12 mouse cellular contexts compared by ENCODE assay signal in genomic region chr16:35055861-35056260, GRCm38 (mm10). TPM values are rescaled to one million over a fixed set of nuclear protein-coding genes. Genes with fewer than 3 reads are reported as not detected.
A peak's percentile ranks its signal among the peaks of the same experiment; 100 is the strongest.
DNase-seq lines count a peak whose midpoint lies in the region; ATAC-seq lines count a peak whose summit lies in the region.
"Had no signal": no experiment of that assay in that cellular context is flagged by ENCODE, and none has a peak within 500 bp of the region (broad histone marks: within the 10 kb centered on the region; RNA-seq: fewer than 3 reads in every experiment).

No protein-coding gene starts in this region.

- DNase-seq in hindbrain, embryonic 14.5 days (ENCODE audit: low spot score) = no peak
- DNase-seq in adrenal gland, postnatal 4 days (ENCODE audit: low spot score in 2 of 2) = no peak
- DNase-seq in left cerebral cortex, postnatal 10 days (ENCODE audit: extremely low spot score in 1 of 2, low spot score in 2 of 2) = no peak
- DNase-seq: cerebellum, adult 9-11 months; thymus, adult 18-20 months had no signal

- intact Hi-C loops in left cerebral cortex, postnatal 10 days (cut with DNase I) = loop anchor here (5.0 kb wide), 2 partner anchors 101 to 216 kb away; no protein-coding TSS in a partner anchor

- H3K4me2 ChIP-seq in hindbrain, embryonic 14.5 days (replicated peaks) = no peak overlapping the region
- no peak overlapping the region for H3K4me2 ChIP-seq in hindbrain, embryonic 12.5 days (replicated peaks)
- H3K4me2 ChIP-seq in neural tube, embryonic 13.5 days = no peak overlapping the region
- H3K4me2 ChIP-seq in neural tube, embryonic 15.5 days = no peak overlapping the region
- H3K4me2 ChIP-seq in liver, embryonic 16.5 days (ENCODE audit: low read depth, low read length) = no peak overlapping the region
- H3K4me2 ChIP-seq: heart, embryonic 15.5 days; midbrain, embryonic 12.5 days; neural tube, embryonic 12.5 days had no signal

- H3K4me3 ChIP-seq in hindbrain, embryonic 14.5 days (replicated peaks; ENCODE audit: low read length) = no peak overlapping the region
- H3K4me3 ChIP-seq in hindbrain, embryonic 12.5 days = no peak overlapping the region
- H3K4me3 ChIP-seq in neural tube, embryonic 13.5 days = no peak overlapping the region
- no peak overlapping the region for H3K4me3 ChIP-seq in neural tube, embryonic 15.5 days (replicated peaks)
- no peak overlapping the region for H3K4me3 ChIP-seq in liver, embryonic 16.5 days (ENCODE audit: low read depth, low read length)
- H3K4me3 ChIP-seq: heart, embryonic 15.5 days; midbrain, embryonic 12.5 days; neural tube, embryonic 12.5 days had no signal

- no peaks in the 10 kb centered on the region for H3K9me3 ChIP-seq in hindbrain, embryonic 14.5 days (ENCODE audit: control insufficient read depth, low read length)
- H3K9me3 ChIP-seq in hindbrain, embryonic 12.5 days (replicated peaks) = no peaks in the 10 kb centered on the region
- H3K9me3 ChIP-seq in neural tube, embryonic 13.5 days = no peaks in the 10 kb centered on the region
- H3K9me3 ChIP-seq in neural tube, embryonic 15.5 days (replicated peaks) = no peaks in the 10 kb centered on the region
- H3K9me3 ChIP-seq in liver, embryonic 16.5 days (replicated peaks; ENCODE audit: control insufficient read depth, low read length) = no peaks in the 10 kb centered on the region
- H3K9me3 ChIP-seq: heart, embryonic 15.5 days; midbrain, embryonic 12.5 days; neural tube, embryonic 12.5 days had no signal

- H3K9ac ChIP-seq in hindbrain, embryonic 14.5 days = no peak overlapping the region
- no peak overlapping the region for H3K9ac ChIP-seq in hindbrain, embryonic 12.5 days
- no peak overlapping the region for H3K9ac ChIP-seq in neural tube, embryonic 13.5 days
- no peak overlapping the region for H3K9ac ChIP-seq in neural tube, embryonic 15.5 days (replicated peaks)
- no peak overlapping the region for H3K9ac ChIP-seq in liver, embryonic 16.5 days (ENCODE audit: low read depth, low read length)
- H3K9ac ChIP-seq: heart, embryonic 15.5 days; midbrain, embryonic 12.5 days; neural tube, embryonic 12.5 days had no signal

- no peaks in the 10 kb centered on the region for H3K27me3 ChIP-seq in hindbrain, embryonic 14.5 days (ENCODE audit: control insufficient read depth, insufficient read depth, low read length)
- H3K27me3 ChIP-seq in hindbrain, embryonic 12.5 days = no peaks in the 10 kb centered on the region
- H3K27me3 ChIP-seq in neural tube, embryonic 13.5 days = no peaks in the 10 kb centered on the region
- H3K27me3 ChIP-seq in neural tube, embryonic 15.5 days (replicated peaks) = no peaks in the 10 kb centered on the region
- H3K27me3 ChIP-seq in liver, embryonic 16.5 days (ENCODE audit: control insufficient read depth, insufficient read depth, low read depth, low read length) = no peaks in the 10 kb centered on the region
- H3K27me3 ChIP-seq: heart, embryonic 15.5 days; neural tube, embryonic 12.5 days had no signal

- WGBS in hindbrain, embryonic 14.5 days = 79% methylated on average over 1 of the region's 1 CpGs
- WGBS in hindbrain, embryonic 12.5 days = 89% methylated on average over 1 of the region's 1 CpGs
- 76% methylated on average over 1 of the region's 1 CpGs for WGBS in neural tube, embryonic 13.5 days
- WGBS in neural tube, embryonic 15.5 days = 83% methylated on average over 1 of the region's 1 CpGs
- WGBS in liver, embryonic 16.5 days (ENCODE audit: insufficient replicate concordance) = 66% methylated on average over 1 of the region's 1 CpGs

- H3K4me1 ChIP-seq in hindbrain, embryonic 14.5 days (replicated peaks; ENCODE audit: control insufficient read depth, insufficient read depth, low read length) = no peaks in the 10 kb centered on the region; the same call in 1 of the 2 replicates
- peaks cover 7% of the 10 kb centered on the region for H3K4me1 ChIP-seq in hindbrain, embryonic 12.5 days
- peaks cover 12% of the 10 kb centered on the region for H3K4me1 ChIP-seq in neural tube, embryonic 13.5 days (replicated peaks)
- H3K4me1 ChIP-seq in neural tube, embryonic 15.5 days = 0 out of 2 replicates have a peak, but pooled peaks cover 2% of the 10 kb centered on the region
- H3K4me1 ChIP-seq in liver, embryonic 16.5 days (ENCODE audit: control insufficient read depth, low read depth, low read length) = peaks cover 38% of the 10 kb centered on the region
- H3K4me1 ChIP-seq: heart, embryonic 15.5 days had no signal

- ATAC-seq in hindbrain, embryonic 14.5 days (ENCODE audit: low FRiP score) = 0 out of 2 replicates have a peak, but pooled peaks have one; percentile 14
- ATAC-seq in hindbrain, embryonic 12.5 days (ENCODE audit: low FRiP score) = no peak
- ATAC-seq in neural tube, embryonic 13.5 days (ENCODE audit: low read depth) = peak; percentile 33; the same call in 1 of the 2 replicates
- ATAC-seq in neural tube, embryonic 15.5 days (ENCODE audit: low FRiP score) = no peak
- peak; percentile 54; the same call in 1 of the 2 replicates for ATAC-seq in liver, embryonic 16.5 days (ENCODE audit: low read depth)

- H3K36me3 ChIP-seq in hindbrain, embryonic 14.5 days (replicated peaks; ENCODE audit: control insufficient read depth, insufficient read depth) = no peaks in the 10 kb centered on the region
- no peaks in the 10 kb centered on the region for H3K36me3 ChIP-seq in hindbrain, embryonic 12.5 days
- no peaks in the 10 kb centered on the region for H3K36me3 ChIP-seq in neural tube, embryonic 13.5 days
- no peaks in the 10 kb centered on the region for H3K36me3 ChIP-seq in neural tube, embryonic 15.5 days
- H3K36me3 ChIP-seq in liver, embryonic 16.5 days (ENCODE audit: control insufficient read depth, insufficient read depth) = no peaks in the 10 kb centered on the region
- H3K36me3 ChIP-seq: heart, embryonic 15.5 days; neural tube, embryonic 12.5 days had no signal

- no peak overlapping the region for H3K27ac ChIP-seq in hindbrain, embryonic 14.5 days
- H3K27ac ChIP-seq in hindbrain, embryonic 12.5 days = no peak overlapping the region
- H3K27ac ChIP-seq in neural tube, embryonic 13.5 days (replicated peaks) = no peak overlapping the region
- no peak overlapping the region for H3K27ac ChIP-seq in neural tube, embryonic 15.5 days (replicated peaks)
- H3K27ac ChIP-seq in liver, embryonic 16.5 days (ENCODE audit: low read length) = peak overlapping the region; percentile 79
- H3K27ac ChIP-seq: heart, embryonic 15.5 days; midbrain, embryonic 12.5 days; neural tube, embryonic 12.5 days had no signal

RNA-seq across cellular contexts. Expression of gene Hacd2, which starts 33.6 kb away (rescaled TPM):
- polyA plus RNA-seq in hindbrain, embryonic 14.5 days (2014; fragmentation: Nextera tagmentation; extraction: Ambion mirVana) = 29.3 and 29.9 TPM in 2 replicates
- 37.9 and 42.5 TPM in 2 replicates for polyA plus RNA-seq in hindbrain, embryonic 12.5 days (2016; fragmentation: Nextera tagmentation; extraction: Ambion mirVana)
- polyA plus RNA-seq in neural tube, embryonic 13.5 days (2015; fragmentation: Nextera tagmentation; extraction: Ambion mirVana) = 39.5 and 50.2 TPM in 2 replicates
- 49.1 and 55.2 TPM in 2 replicates for polyA plus RNA-seq in neural tube, embryonic 15.5 days (2015; fragmentation: Nextera tagmentation; extraction: Ambion mirVana)
- 103 and 109 TPM in 2 replicates for polyA plus RNA-seq in liver, embryonic 16.5 days (2015; fragmentation: Nextera tagmentation; extraction: Ambion mirVana)
- 10 to 100 TPM; 21.8 to 26.1 TPM for total RNA-seq in adrenal gland, postnatal 4 days (2021)
- total RNA-seq in left cerebral cortex, postnatal 10 days (2021) = 10 to 100 TPM; 26.1 to 41.7 TPM

Comparison
In these comparisons a context has a peak if more than half of its experiments do, and no peak if none do; other contexts are left out.
1. ATAC-seq: peak in hindbrain, embryonic 14.5 days (single experiment), neural tube, embryonic 13.5 days (single experiment) and liver, embryonic 16.5 days (single experiment); none in hindbrain, embryonic 12.5 days (single experiment) and neural tube, embryonic 15.5 days (single experiment).